Mouse (Mus musculus) lung, postnatal 0 days (tissue): ENCODE results near the gene Vps13c. TPM values are rescaled to one million over a fixed set of nuclear protein-coding genes. Genes with fewer than 3 reads are reported as not detected.
A peak's percentile ranks its signal among the peaks of the same experiment; 100 is the strongest.

ENCODE experiments used
- ATAC-seq: fragments of 200-750 bp; cut with Nextera tagmentation; 2 replicates; pipeline ENCODE4 v1.8.0; 2017; ENCODE audit warnings: moderate library complexity
- DNase-seq: peaks from one replicate; pipeline ENCODE4 v3.0.0-alpha.2; 2016; ENCODE audit warnings: low spot score
- H3K27ac ChIP-seq: fragments of 300-500 bp; sonication (generic); 2 replicates; pipeline ENCODE4 v1.5.1; 2014; ENCODE audit warnings: antibody characterized with exemption, mild to moderate bottlenecking, low read length, mixed read lengths
- H3K27me3 ChIP-seq: fragments of 300-500 bp; sonication (generic); replicated peaks from 2 replicates; pipeline ENCODE4 v1.6.1; 2014; ENCODE audit warnings: low read length, mixed read lengths; ENCODE audit not compliant: insufficient read depth
- H3K36me3 ChIP-seq: fragments of 300-500 bp; sonication (generic); 2 replicates; pipeline ENCODE4 v1.6.1; 2014; ENCODE audit warnings: low read length, mixed read lengths; ENCODE audit not compliant: insufficient read depth
- H3K4me1 ChIP-seq: fragments of 300-500 bp; sonication (generic); 2 replicates; pipeline ENCODE4 v1.6.1; 2014; ENCODE audit warnings: antibody characterized with exemption, low read depth, low read length, mixed read lengths; ENCODE audit not compliant: insufficient read depth
- H3K4me2 ChIP-seq: fragments of 300-500 bp; sonication (generic); replicated peaks from 2 replicates; pipeline ENCODE4 v1.6.1; 2014; ENCODE audit warnings: low read depth, mild to moderate bottlenecking, low read length, moderate library complexity, mixed read lengths
- H3K4me3 ChIP-seq: fragments of 300-500 bp; sonication (generic); 2 replicates; pipeline ENCODE4 v1.5.1; 2014; ENCODE audit warnings: low read depth, low read length
- H3K9ac ChIP-seq: fragments of 300-500 bp; sonication (generic); replicated peaks from 2 replicates; pipeline ENCODE4 v1.6.1; 2014; ENCODE audit warnings: low read depth, mild to moderate bottlenecking
- H3K9me3 ChIP-seq: fragments of 300-500 bp; sonication (generic); 2 replicates; pipeline ENCODE4 v1.6.1; 2016; ENCODE audit warnings: low read length, mixed read lengths
- CTCF ChIP-seq: IDR thresholded peaks from 2 replicates; pipeline ENCODE4 v1.5.1; 2016; ENCODE audit warnings: antibody characterized with exemption, mild to moderate bottlenecking
- EP300 ChIP-seq: IDR thresholded peaks from 2 replicates; pipeline ENCODE4 v1.6.1; 2016; ENCODE audit warnings: antibody characterized with exemption, mild to moderate bottlenecking, control low read depth
- WGBS: fragments of 180-500 bp; shearing (Covaris S2); extraction: QIAGEN DNeasy Blood & Tissue Kit; methylation state at CpG from one replicate; pipeline ENCODE4 v1.1.7; 2014; 5-methylcytosine and 5-hydroxymethylcytosine counted together
- polyA plus RNA-seq: library from polyadenylated mRNA; unstranded; fragments of >200 nt; fragmentation: Nextera tagmentation; extraction: Ambion mirVana; gene quantifications from 2 replicates; pipeline ENCODE4 v1.2.1, GENCODE M21; 2015

The Vps13c gene
- 6.9 and 8.9 TPM in 2 replicates for polyA plus RNA-seq

DNA sequence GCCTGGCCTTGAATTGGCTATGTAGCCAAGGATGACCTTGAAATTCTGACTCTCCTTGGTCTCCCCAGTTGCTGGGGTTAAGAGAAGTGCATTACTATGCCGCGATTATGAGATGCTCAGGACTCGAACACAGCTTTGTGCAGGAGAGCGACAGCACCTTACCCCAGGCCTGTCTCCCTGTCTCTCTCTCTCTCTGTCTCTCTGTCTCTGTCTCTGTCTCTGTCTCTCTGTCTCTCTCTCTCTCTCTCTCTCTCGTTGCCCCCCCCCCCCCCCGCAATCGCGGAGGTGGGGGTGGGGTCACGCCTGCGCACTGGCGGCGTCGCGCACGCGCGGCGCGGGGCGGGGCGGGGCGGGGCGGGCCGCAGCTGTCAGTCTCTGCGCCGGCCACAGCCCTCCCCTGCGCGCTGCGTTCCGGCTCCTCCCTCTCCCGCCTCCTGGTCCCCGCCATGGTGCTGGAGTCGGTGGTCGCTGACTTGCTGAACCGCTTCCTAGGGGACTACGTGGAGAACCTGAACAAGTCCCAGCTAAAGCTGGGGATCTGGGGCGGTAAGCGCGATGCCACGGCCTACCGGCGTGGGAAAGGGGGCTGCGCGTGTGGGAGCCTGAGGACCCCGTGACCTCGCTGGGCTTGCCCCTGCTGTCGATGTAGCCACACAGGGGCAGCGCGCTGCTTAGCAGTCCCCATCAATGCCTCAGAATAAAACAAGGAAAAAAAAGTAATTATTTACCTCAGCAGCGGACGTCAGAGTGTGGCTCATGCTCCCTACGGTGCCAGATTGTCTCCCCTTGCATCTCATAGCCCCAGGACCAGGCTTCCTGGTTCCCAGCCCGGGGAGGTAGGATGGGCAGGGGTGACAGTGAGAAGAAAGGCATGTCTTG is at the start of gene Vps13c:
Gene Vps13c, plus strand, starts transcription at position 416 of the 879 bp plus-strand sequence.
- no peak; the same call in 1 of the 2 replicates for TF ChIP-seq CTCF
- no peak for TF ChIP-seq EP300
- peaks cover 3% of the 10 kb centered on the region; the same call in 1 of the 2 replicates for H3K4me1 ChIP-seq
- peak within 1 kb of the TSS; percentile 92 for H3K4me3 ChIP-seq
- ATAC-seq = peak; percentile 96
- H3K4me2 ChIP-seq = peak within 1 kb of the TSS; percentile 84
- peak within 1 kb of the TSS; percentile 71; the same call in 1 of the 2 replicates for H3K27ac ChIP-seq
- H3K36me3 ChIP-seq = no peaks in the 10 kb centered on the region
- peak; percentile 90 for DNase-seq
- no peaks in the 10 kb centered on the region for H3K27me3 ChIP-seq
- peak within 1 kb of the TSS; percentile 70 for H3K9ac ChIP-seq
- under 1% methylated on average over 50 of the region's 53 CpGs for WGBS
- H3K9me3 ChIP-seq = no peaks in the 10 kb centered on the region

DNA sequence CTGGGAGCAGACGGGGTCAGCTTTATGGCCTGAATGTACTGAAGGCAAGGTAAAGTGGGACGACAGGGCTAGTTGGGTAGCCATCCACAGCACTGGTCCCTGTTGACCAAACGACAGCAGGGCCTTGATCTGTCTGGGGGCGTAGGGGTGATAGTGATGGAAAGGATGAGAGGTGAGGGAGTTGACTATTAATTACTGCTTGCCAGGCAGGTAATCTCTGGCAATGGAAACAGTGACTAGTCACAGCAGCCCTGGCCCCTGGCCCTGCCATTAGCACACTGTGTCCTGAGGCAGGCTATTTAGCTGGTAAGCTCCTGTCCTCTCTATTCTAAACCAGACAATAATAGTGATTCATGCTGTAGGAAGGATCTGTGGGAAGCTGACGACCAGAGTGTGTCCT is 47.8 kb upstream of the Vps13c start:
- no peak overlapping the region for H3K4me3 ChIP-seq
- no peak overlapping the region for H3K9ac ChIP-seq
- 72% methylated on average over 5 of the region's 5 CpGs for WGBS
- H3K36me3 ChIP-seq = no peaks in the 10 kb centered on the region
- no peaks in the 10 kb centered on the region for H3K27me3 ChIP-seq
- H3K27ac ChIP-seq = no peak overlapping the region
- ATAC-seq (no peak), DNase-seq (no peak)
- no peak for TF ChIP-seq CTCF
- no peak for TF ChIP-seq EP300
- no peak overlapping the region for H3K4me2 ChIP-seq
- H3K4me1 ChIP-seq = no peaks in the 10 kb centered on the region
- H3K9me3 ChIP-seq = no peaks in the 10 kb centered on the region

DNA sequence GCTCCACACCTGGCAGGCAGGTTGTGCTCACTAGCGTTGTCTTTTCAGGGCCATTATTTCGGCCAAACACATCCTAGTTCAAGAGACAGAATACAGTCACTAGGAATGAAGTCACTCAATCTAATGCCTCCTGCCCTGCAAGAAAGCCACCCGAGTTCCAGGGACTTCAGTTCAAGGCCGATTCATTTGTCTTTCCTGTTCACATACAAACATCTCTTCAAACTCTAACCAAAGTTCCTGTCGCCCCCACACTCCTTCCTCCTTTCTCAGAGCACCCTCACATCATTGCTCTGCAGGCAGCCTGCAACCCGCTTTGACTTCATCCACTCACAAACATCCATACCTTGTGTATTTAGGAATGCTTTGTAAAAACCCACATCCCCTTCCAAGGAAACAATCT is 46.7 kb upstream of the Vps13c start:
- Histone ChIP-seq H3K36me3 (no peaks in the 10 kb centered on the region), H3K9me3 (no peaks in the 10 kb centered on the region), H3K9ac (no peak overlapping the region), H3K4me2 (no peak overlapping the region), H3K27me3 (no peaks in the 10 kb centered on the region), H3K4me1 (no peaks in the 10 kb centered on the region), H3K27ac (no peak overlapping the region), H3K4me3 (no peak overlapping the region)
- DNase-seq = no peak
- TF ChIP-seq CTCF (no peak), EP300 (no peak)
- 46% methylated on average over 6 of the region's 6 CpGs for WGBS
- no peak for ATAC-seq

DNA sequence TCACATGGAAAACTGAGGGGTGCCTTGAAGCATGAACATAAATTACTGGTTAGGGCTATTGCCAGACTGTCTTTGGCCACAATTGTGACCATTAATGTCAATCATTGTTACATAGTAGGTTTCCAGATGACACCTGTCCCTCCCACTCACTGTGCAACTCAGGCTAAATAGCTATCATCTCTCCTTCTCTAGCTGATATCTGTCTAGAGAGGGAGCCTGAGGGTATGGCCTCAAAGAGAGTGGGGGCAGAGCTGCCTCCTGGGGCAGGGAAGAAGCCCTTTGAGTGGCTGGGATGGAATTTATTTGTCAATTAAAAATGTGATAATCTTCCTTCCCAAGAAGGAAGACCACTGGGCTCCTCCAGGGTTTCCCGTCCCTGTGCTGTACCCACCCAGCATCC is 46.0 kb upstream of the Vps13c start:
- no peaks in the 10 kb centered on the region for H3K36me3 ChIP-seq
- DNase-seq (no peak), ATAC-seq (no peak)
- H3K4me2 ChIP-seq = no peak overlapping the region
- no peak overlapping the region for H3K9ac ChIP-seq
- no peak overlapping the region for H3K4me3 ChIP-seq
- WGBS = 71% methylated on average over 1 of the region's 1 CpGs
- H3K9me3 ChIP-seq = no peaks in the 10 kb centered on the region
- no peak overlapping the region for H3K27ac ChIP-seq
- H3K4me1 ChIP-seq = no peaks in the 10 kb centered on the region
- no peaks in the 10 kb centered on the region for H3K27me3 ChIP-seq
- no peak for TF ChIP-seq CTCF
- no peak for TF ChIP-seq EP300

DNA sequence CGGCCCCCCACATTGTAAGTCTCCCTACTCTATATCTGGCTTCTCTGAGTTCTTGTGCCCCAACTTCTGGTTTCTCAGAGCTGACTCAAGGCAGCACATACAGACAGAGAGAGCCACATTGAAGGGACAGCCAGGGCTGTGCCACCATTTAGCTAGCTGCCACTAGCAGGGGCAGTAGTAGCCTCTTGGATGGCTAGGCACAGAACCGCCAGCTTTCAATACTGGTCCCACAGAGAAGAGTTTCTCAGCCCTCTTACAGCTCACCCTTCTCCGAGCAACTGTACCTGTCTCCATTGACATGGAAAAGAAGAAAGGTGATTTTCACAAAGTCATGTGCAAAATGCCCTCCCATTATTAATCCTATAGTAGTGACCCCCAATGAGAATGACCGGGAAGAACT is 45.5 kb upstream of the Vps13c start:
- DNase-seq (no peak), ATAC-seq (no peak)
- Histone ChIP-seq H3K4me3 (no peak overlapping the region), H3K9me3 (no peaks in the 10 kb centered on the region), H3K4me2 (no peak overlapping the region), H3K4me1 (no peaks in the 10 kb centered on the region), H3K27ac (no peak overlapping the region), H3K27me3 (no peaks in the 10 kb centered on the region), H3K9ac (no peak overlapping the region), H3K36me3 (no peaks in the 10 kb centered on the region)
- TF ChIP-seq CTCF (no peak), EP300 (no peak)
- 90% methylated on average over 4 of the region's 4 CpGs for WGBS

DNA sequence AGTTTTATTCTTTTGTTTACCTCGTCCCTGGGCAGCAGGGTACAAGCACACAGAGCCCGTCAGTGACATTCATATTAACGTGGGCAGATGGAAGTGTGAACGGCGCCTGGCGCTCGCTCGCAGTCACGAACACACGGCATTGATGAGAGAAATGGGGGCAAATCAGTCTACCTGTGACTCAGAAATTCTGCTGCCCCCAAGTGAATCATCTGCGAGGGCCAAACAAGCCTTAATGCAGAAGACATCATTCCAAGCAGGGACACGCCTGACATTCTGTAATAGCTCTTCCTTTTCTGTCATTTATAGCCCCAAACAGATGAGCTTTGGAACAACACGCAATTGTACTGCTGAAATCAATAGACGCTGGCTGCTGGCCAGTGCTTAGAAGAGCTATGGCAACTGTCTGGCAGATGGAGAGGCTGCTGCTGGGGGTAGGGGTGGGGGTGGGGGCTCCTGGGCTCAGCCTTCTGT is 45.0 kb upstream of the Vps13c start:
- no peaks in the 10 kb centered on the region for H3K27me3 ChIP-seq
- H3K27ac ChIP-seq = no peak overlapping the region
- no peak overlapping the region for H3K4me3 ChIP-seq
- no peak overlapping the region for H3K9ac ChIP-seq
- no peak for TF ChIP-seq CTCF
- TF ChIP-seq EP300 = no peak
- 63% methylated on average over 14 of the region's 14 CpGs for WGBS
- H3K36me3 ChIP-seq = no peaks in the 10 kb centered on the region
- no peaks in the 10 kb centered on the region for H3K9me3 ChIP-seq
- no peak overlapping the region for H3K4me2 ChIP-seq
- H3K4me1 ChIP-seq = no peaks in the 10 kb centered on the region
- ATAC-seq (no peak), DNase-seq (no peak)
